Mouse (Mus musculus) myocyte (in vitro differentiated cells): ENCODE data around the gene AI464131.

ENCODE experiments used
- MYOG ChIP-seq, 3 experiments: IDR thresholded peaks; one replicate each; pipeline ENCODE4 v1.6.1; 2011; ENCODE audit warnings: control low read depth in 2 of 3, low read depth in 2 of 3, mild to moderate bottlenecking in 2 of 3; ENCODE audit not compliant: insufficient read length in 2 of 3, control insufficient read depth in 1 of 3, insufficient read depth in 1 of 3
- POLR2A ChIP-seq: IDR thresholded peaks from one replicate; pipeline ENCODE4 v1.6.1; 2011; ENCODE audit warnings: low read depth, mild to moderate bottlenecking, control low read depth, moderate library complexity; ENCODE audit not compliant: insufficient read length
- POLR2AphosphoS2 ChIP-seq: IDR thresholded peaks from one replicate; pipeline ENCODE4 v1.6.1; 2011; ENCODE audit warnings: low read depth, control low read depth; ENCODE audit not compliant: insufficient read length
- TCF3 ChIP-seq: IDR thresholded peaks from one replicate; pipeline ENCODE4 v1.6.1; 2011; ENCODE audit warnings: low read depth, control low read depth; ENCODE audit not compliant: insufficient read length
- USF1 ChIP-seq: IDR thresholded peaks from one replicate; pipeline ENCODE4 v1.6.1; 2011; ENCODE audit warnings: low read depth, mild to moderate bottlenecking, control low read depth, moderate library complexity

DNA sequence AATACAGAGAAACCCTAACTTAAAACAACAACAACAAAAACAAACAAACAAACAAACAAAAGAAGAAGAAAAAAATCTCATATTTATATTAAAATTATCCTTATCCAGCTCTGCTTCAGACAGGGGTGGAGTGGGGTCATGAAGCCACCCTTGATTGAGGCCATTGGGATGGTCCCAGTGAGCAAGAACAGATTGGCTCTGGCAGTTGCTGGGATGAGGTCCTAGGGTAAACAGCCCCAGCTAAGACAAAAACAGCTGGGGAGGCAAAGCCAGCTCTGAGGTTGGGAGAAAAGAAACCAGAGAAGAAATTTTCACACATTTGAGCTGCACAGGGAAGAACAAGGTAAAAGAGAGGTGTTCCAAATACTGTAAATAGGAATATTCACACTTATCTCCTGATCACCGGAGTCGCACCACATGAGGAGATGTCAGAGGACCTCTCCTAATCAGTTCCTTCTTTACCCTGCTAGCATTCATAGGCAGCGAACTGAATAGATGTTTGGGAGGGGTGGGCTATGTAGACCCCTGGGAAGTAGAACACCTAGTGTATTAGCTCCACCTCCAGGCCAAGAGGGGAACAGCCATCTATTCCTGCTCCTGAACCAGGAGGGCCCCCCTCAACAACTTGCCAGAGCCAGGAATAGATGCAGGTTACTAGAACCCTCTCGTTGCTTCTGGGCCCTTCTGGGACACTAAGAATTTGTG lies 24.0 kb downstream of the AI464131 start:
- no peak for TF ChIP-seq POLR2AphosphoS2
- no peak for TF ChIP-seq TCF3
- no peak for TF ChIP-seq MYOG (IDR thresholded peaks at IDR 0.05; ENCODE audit: control insufficient read depth in 1 of 3, insufficient read depth in 1 of 3, insufficient read length in 2 of 3, low read depth in 2 of 3)
- TF ChIP-seq POLR2A = no peak
- TF ChIP-seq USF1 = no peak
